Mouse (Mus musculus): ENCODE data around the gene Itga5.

The Itga5 gene

GRCm38 (mm10) chr15:103341547-103341946 lies 25.0 kb downstream of the Itga5 start:
- in situ Hi-C loops (cut with MboI; ENCODE audit: low sequenced_read_pairs): no loop called here

DNA sequence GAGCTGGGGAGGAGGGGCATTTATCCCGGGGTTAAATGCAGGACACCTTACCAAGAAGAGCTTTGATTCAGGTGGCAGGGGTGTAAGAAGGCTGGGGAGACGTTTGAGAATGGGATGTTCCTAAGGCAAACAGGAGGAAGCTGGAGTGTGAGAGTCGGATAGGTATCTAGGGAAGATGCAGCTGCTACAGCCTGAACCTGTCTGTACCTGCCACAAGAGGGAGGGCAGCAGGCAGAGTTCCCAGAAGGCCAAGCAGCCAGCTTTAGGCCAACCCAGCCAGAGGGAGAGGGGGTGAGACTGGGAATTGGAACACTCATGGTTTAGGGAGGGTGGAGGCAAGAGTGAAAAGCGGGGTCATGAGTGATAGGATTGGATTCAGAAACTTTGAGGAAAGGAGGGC lies 25.8 kb downstream of the Itga5 start:
- in situ Hi-C loops (cut with MboI; ENCODE audit: low sequenced_read_pairs): no loop called here

- in situ Hi-C loops (cut with MboI; ENCODE audit: low sequenced_read_pairs): no loop called here
These were observed 26.6 kb downstream of the Itga5 start, which contains the start of gene Zfp385a for GRCm38 (mm10) chr15:103339961-103340337. Gene Zfp385a (minus strand): TSS chr15:103340093.

DNA sequence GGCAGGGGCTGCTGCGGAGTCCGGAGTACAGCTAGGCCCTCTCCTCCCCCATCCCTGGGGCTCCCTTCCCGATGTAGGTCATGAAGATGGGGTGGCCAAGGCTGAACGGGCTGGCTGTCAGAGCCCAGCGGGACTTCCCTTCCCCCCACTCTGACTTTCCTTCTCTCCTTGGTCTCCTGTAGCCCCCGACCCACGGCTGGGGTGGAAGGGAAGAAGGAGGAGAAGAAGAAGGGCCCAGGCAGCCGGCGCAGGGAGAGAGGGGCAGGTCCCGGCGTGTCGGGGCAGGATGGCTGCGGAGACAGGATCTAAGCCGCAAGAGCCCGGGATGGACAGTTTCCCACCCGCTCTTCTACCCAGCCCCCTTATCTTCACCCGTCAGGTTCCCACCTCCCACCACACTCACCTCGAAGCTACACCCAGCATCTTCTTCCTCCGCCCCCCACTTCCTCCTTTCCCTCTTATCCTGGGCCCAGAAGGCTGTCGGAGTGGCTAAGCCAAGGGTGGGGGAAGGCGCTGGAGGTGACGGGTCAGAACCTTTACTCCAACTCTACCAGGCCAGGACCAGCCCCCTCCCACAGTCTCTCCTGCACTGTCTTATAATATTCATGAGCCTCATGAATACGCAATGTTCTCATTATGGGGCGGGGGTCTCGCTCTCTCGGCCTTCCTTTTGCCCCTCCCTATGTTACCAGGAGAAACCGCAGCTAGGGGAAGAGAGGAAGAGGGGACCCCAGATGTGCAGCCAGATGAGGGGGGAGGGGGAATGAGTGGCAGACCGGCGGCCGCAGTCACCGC lies 27.2 kb downstream of the Itga5 start:
- in situ Hi-C loops (cut with MboI; ENCODE audit: low sequenced_read_pairs): no loop called here

DNA sequence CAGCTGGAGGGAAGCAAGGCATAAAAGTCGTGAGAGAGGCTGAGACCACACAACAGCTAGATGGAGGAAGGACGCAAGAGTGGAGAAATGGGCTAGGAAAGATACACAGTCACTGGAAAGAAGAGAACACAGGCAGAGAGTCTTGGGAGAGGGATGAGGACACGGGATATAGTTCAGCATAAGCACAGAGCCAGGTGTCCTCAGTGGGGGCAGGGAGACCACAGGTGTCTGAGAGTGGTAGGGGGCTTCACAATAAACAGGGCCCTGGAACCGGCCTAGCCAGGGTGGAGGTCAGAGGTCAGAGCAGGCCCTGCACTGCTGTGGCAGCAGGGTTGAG lies 27.8 kb downstream of the Itga5 start:
- in situ Hi-C loops (cut with MboI; ENCODE audit: low sequenced_read_pairs): no loop called here

GRCm38 (mm10) chr15:103336996-103337667 lies 29.4 kb downstream of the Itga5 start:
- in situ Hi-C loops (cut with MboI; ENCODE audit: low sequenced_read_pairs): no loop called here

GRCm38 (mm10) chr15:103335488-103336235 lies 30.9 kb downstream of the Itga5 start:
- in situ Hi-C loops (cut with MboI; ENCODE audit: low sequenced_read_pairs): no loop called here

GRCm38 (mm10) chr15:103335040-103335439 lies 31.5 kb downstream of the Itga5 start:
- in situ Hi-C loops (cut with MboI; ENCODE audit: low sequenced_read_pairs): no loop called here

DNA sequence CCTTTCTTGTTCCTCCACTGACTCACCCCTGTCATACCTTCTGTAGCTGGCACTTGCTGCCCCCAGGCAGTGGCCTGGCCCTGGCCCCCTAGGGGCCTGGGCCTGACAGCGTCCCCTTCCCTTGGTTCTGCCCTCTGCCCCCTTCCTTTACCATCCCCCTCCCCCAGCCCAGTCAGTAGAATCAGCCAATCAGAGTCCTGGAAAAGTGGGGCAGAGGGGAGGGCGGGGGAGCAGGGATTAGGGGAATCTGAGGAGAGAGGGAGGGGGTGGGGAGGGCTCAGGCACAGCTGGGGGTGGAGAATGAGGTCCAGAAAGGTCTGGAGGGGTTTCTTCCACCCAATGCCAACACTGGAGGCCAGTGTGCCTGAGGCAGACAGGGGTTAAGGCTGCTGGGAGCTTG lies 32.4 kb downstream of the Itga5 start:
- in situ Hi-C loops (cut with MboI; ENCODE audit: low sequenced_read_pairs): no loop called here

DNA sequence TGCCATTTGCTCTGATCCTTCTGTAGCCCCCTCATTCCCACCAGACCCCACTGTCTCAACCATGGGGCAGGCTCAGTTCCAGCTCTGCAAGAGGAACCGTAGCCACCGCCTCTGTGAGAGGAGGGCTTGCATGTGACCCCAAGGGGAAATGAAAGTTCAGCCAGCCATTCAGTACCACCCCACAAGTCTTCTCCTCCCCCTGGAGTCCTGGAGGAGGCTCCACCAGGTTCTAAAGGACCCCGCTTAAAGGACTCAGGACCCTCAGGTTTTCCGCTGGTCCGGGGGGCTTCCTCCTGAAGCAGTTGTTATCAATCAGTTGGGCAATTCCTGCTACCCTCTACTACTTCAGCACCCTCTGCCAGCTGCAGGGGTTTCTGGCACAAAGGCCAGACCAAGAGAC lies 32.8 kb downstream of the Itga5 start:
- in situ Hi-C loops (cut with MboI; ENCODE audit: low sequenced_read_pairs): no loop called here

GRCm38 (mm10) chr15:103333081-103333615 lies 33.4 kb downstream of the Itga5 start:
- in situ Hi-C loops (cut with MboI; ENCODE audit: low sequenced_read_pairs): no loop called here

GRCm38 (mm10) chr15:103323455-103324247 lies 42.9 kb downstream of the Itga5 start:
- in situ Hi-C loops (cut with MboI; ENCODE audit: low sequenced_read_pairs): loop anchor here (25.0 kb wide), 1 partner anchor 336 kb away; the partner anchor contains the start of genes Hoxc6, Hoxc8 and Hoxc9

- in situ Hi-C loops (cut with MboI; ENCODE audit: low sequenced_read_pairs): loop anchor here (25.0 kb wide), 1 partner anchor 336 kb away; the partner anchor contains the start of genes Hoxc6, Hoxc8 and Hoxc9
These were observed 43.5 kb downstream of the Itga5 start for GRCm38 (mm10) chr15:103323070-103323454.

GRCm38 (mm10) chr15:103322396-103322795 lies 44.2 kb downstream of the Itga5 start:
- in situ Hi-C loops (cut with MboI; ENCODE audit: low sequenced_read_pairs): loop anchor here (25.0 kb wide), 1 partner anchor 335 kb away; the partner anchor contains the start of genes Hoxc6, Hoxc8 and Hoxc9

DNA sequence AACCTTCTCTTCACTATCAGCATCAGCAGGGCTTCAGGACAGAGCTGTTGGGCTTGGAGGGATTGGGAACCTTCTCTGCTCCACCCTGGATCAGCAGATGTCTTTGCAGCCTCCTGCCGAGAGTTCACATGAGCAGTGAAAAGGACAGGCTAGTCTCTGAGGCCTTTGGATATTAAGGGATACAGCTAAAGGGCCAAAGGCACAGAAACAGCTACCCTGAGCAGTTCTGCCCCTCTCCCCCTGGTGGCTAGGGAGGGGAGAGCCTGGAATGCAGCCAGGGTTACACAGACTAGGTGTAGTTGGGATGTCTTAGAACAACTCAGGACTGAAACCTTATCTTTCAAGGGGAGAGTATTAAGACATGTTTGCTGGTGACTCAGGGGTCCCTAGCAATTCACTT lies 45.5 kb downstream of the Itga5 start:
- in situ Hi-C loops (cut with MboI; ENCODE audit: low sequenced_read_pairs): loop anchor here (25.0 kb wide), 1 partner anchor 334 kb away; the partner anchor contains the start of genes Hoxc6, Hoxc8 and Hoxc9

DNA sequence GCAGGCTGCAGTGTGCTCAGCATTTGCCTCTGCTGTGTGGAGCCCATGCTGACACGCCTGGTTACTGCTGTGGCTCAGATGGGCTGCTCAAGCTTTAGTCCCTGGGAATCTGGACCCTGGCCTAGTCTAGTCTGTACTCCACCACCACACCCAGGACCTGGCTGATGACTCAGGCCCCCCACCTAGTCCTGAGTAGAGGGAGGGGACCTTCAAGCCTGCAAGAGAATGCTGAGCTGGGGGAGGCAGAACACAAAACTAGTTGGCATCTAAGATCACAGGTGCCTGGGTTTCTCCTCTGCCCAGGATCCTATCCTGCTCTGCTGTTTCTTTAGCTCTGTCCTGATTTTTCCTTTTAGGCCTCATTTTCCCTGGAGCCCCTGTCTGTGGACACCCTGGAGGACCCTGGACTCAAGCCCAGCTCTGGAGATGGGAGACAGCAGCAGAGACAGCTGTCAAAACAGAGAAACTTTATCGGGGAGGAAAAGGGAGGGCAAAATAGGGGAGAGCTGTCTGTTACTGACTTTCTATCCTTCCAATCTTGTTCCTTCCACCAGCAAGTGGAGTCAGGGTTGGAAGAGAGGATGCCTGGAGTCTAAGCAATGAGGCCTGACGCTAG lies 48.3 kb downstream of the Itga5 start:
- in situ Hi-C loops (cut with MboI; ENCODE audit: low sequenced_read_pairs): loop anchor here (25.0 kb wide), 1 partner anchor 331 kb away; the partner anchor contains the start of genes Hoxc6, Hoxc8 and Hoxc9

GRCm38 (mm10) chr15:103317731-103318130 lies 48.8 kb downstream of the Itga5 start:
- in situ Hi-C loops (cut with MboI; ENCODE audit: low sequenced_read_pairs): loop anchor here (25.0 kb wide), 1 partner anchor 330 kb away; the partner anchor contains the start of genes Hoxc6, Hoxc8 and Hoxc9

- in situ Hi-C loops (cut with MboI; ENCODE audit: low sequenced_read_pairs): loop anchor here (25.0 kb wide), 1 partner anchor 330 kb away; the partner anchor contains the start of genes Hoxc6, Hoxc8 and Hoxc9
These were observed 49.4 kb downstream of the Itga5 start for GRCm38 (mm10) chr15:103317120-103317519.
